Mouse (Mus musculus): ENCODE results near the gene Hcn3. TPM values are rescaled to one million over a fixed set of nuclear protein-coding genes. Genes with fewer than 3 reads are reported as not detected.

Hcn3 gene
- total and polyA plus RNA-seq, 3 experiments = 0.25 to 0.29 TPM; not detected in 1

GRCm38 (mm10) chr3:89103291-89103595 is 56.8 kb downstream of the Hcn3 start:
- Histone ChIP-seq H3K27ac (no peak overlapping the region), H3K4me3 (no peak overlapping the region), H3K36me3 (ENCODE audit: control insufficient read depth, insufficient read depth, low read length) (no peaks in the 10 kb centered on the region), H3K4me1 (ENCODE audit: control insufficient read depth, insufficient read depth, low read length) (peaks cover 1% of the 10 kb centered on the region; the same call in 1 of the 2 replicates), H3K79me2 (replicated peaks; ENCODE audit: control insufficient read depth, insufficient read depth, low read length) (no peaks in the 10 kb centered on the region), H3K9ac (ENCODE audit: low read depth, low read length) (no peak overlapping the region), H3K27me3 (ENCODE audit: control insufficient read depth, insufficient read depth, low read length) (no peaks in the 10 kb centered on the region)
- WGBS = 58% methylated on average over 4 of the region's 4 CpGs
- no peak for DNase-seq
- TF ChIP-seq POLR2A (IDR thresholded peaks at IDR 0.05; ENCODE audit: insufficient read depth, low read depth, low read length) = no peak
- no peak for TF ChIP-seq EP300 (IDR thresholded peaks at IDR 0.05; ENCODE audit: insufficient read depth, low read depth, low read length)
- TF ChIP-seq CTCF (IDR thresholded peaks at IDR 0.05) = no peak
- intact Hi-C loops (cut with DNase I) = no loop called here

- TF ChIP-seq EP300 (IDR thresholded peaks at IDR 0.05; ENCODE audit: insufficient read depth, low read depth, low read length) = no peak
- TF ChIP-seq POLR2A (IDR thresholded peaks at IDR 0.05; ENCODE audit: insufficient read depth, low read depth, low read length) = no peak
- no peak for TF ChIP-seq CTCF (IDR thresholded peaks at IDR 0.05)
- WGBS = 58% methylated on average over 12 of the region's 12 CpGs
- H3K4me3 ChIP-seq = peak overlapping the region; percentile 74
- no peaks in the 10 kb centered on the region for H3K79me2 ChIP-seq (replicated peaks; ENCODE audit: control insufficient read depth, insufficient read depth, low read length)
- intact Hi-C loops (cut with DNase I) = no loop called here
- H3K4me1 ChIP-seq (ENCODE audit: control insufficient read depth, insufficient read depth, low read length) = peaks cover 1% of the 10 kb centered on the region; the same call in 1 of the 2 replicates
- H3K27me3 ChIP-seq (ENCODE audit: control insufficient read depth, insufficient read depth, low read length) = no peaks in the 10 kb centered on the region
- no peak overlapping the region for H3K9ac ChIP-seq (ENCODE audit: low read depth, low read length)
- DNase-seq = no peak
- no peak overlapping the region for H3K27ac ChIP-seq
- no peaks in the 10 kb centered on the region for H3K36me3 ChIP-seq (ENCODE audit: control insufficient read depth, insufficient read depth, low read length)
Observed at GRCm38 (mm10) chr3:89102495-89103290, 57.3 kb downstream of the Hcn3 start.

- H3K27me3 ChIP-seq (ENCODE audit: control insufficient read depth, insufficient read depth, low read length) = no peaks in the 10 kb centered on the region
- peak within 1 kb of the TSS; percentile 74 for H3K4me3 ChIP-seq
- TF ChIP-seq EP300 (IDR thresholded peaks at IDR 0.05; ENCODE audit: insufficient read depth, low read depth, low read length) (no peak), POLR2A (IDR thresholded peaks at IDR 0.05; ENCODE audit: insufficient read depth, low read depth, low read length) (peak; percentile 43; the same call in 1 of the 2 replicates), CTCF (IDR thresholded peaks at IDR 0.05) (peak; percentile 59)
- peak; percentile 86 to 97 for DNase-seq
- intact Hi-C loops (cut with DNase I) = no loop called here
- H3K27ac ChIP-seq = peak within 1 kb of the TSS; percentile 34; the same call in 1 of the 2 replicates
- peak within 1 kb of the TSS; percentile 64 for H3K9ac ChIP-seq (ENCODE audit: low read depth, low read length)
- WGBS = under 1% methylated on average over 26 of the region's 26 CpGs
- no peaks in the 10 kb centered on the region for H3K36me3 ChIP-seq (ENCODE audit: control insufficient read depth, insufficient read depth, low read length)
- H3K4me1 ChIP-seq (ENCODE audit: control insufficient read depth, insufficient read depth, low read length) = peaks cover 1% of the 10 kb centered on the region; the same call in 1 of the 2 replicates
- H3K79me2 ChIP-seq (replicated peaks; ENCODE audit: control insufficient read depth, insufficient read depth, low read length) = no peaks in the 10 kb centered on the region
Observed at GRCm38 (mm10) chr3:89101812-89102494, 58.0 kb downstream of the Hcn3 start, which contains the start of gene Fdps. Gene Fdps, minus strand, starts transcription at chr3:89101959.

- Histone ChIP-seq H3K36me3 (ENCODE audit: control insufficient read depth, insufficient read depth, low read length) (no peaks in the 10 kb centered on the region), H3K9ac (ENCODE audit: low read depth, low read length) (peak overlapping the region; percentile 64), H3K4me1 (ENCODE audit: control insufficient read depth, insufficient read depth, low read length) (peaks cover 1% of the 10 kb centered on the region; the same call in 1 of the 2 replicates), H3K79me2 (replicated peaks; ENCODE audit: control insufficient read depth, insufficient read depth, low read length) (no peaks in the 10 kb centered on the region), H3K27me3 (ENCODE audit: control insufficient read depth, insufficient read depth, low read length) (no peaks in the 10 kb centered on the region), H3K4me3 (peak overlapping the region; percentile 74), H3K27ac (peak overlapping the region; percentile 34; the same call in 1 of the 2 replicates)
- DNase-seq = no peak
- under 1% methylated on average over 19 of the region's 19 CpGs for WGBS
- intact Hi-C loops (cut with DNase I) = no loop called here
- TF ChIP-seq POLR2A (IDR thresholded peaks at IDR 0.05; ENCODE audit: insufficient read depth, low read depth, low read length) (no peak), CTCF (IDR thresholded peaks at IDR 0.05) (no peak), EP300 (IDR thresholded peaks at IDR 0.05; ENCODE audit: insufficient read depth, low read depth, low read length) (no peak)
Observed at GRCm38 (mm10) chr3:89101459-89101811, 58.6 kb downstream of the Hcn3 start.

GRCm38 (mm10) chr3:89100811-89101210 is 59.2 kb downstream of the Hcn3 start, which contains the start of gene Gm43738:
Gene Gm43738, minus strand, starts transcription at chr3:89101099.
- 43% methylated on average over 7 of the region's 7 CpGs for WGBS
- peak within 1 kb of the TSS; percentile 34; the same call in 1 of the 2 replicates for H3K27ac ChIP-seq
- DNase-seq = no peak

More at GRCm38 (mm10) chr3:89100811-89101210, 59.2 kb downstream of the Hcn3 start, which contains the start of gene Gm43738:
- intact Hi-C loops (cut with DNase I) = no loop called here
- peak within 1 kb of the TSS; percentile 64 for H3K9ac ChIP-seq (ENCODE audit: low read depth, low read length)
- no peaks in the 10 kb centered on the region for H3K36me3 ChIP-seq (ENCODE audit: control insufficient read depth, insufficient read depth, low read length)
- H3K27me3 ChIP-seq (ENCODE audit: control insufficient read depth, insufficient read depth, low read length) = no peaks in the 10 kb centered on the region
- H3K79me2 ChIP-seq (replicated peaks; ENCODE audit: control insufficient read depth, insufficient read depth, low read length) = no peaks in the 10 kb centered on the region
- no peak for TF ChIP-seq CTCF (IDR thresholded peaks at IDR 0.05)
- no peak for TF ChIP-seq EP300 (IDR thresholded peaks at IDR 0.05; ENCODE audit: insufficient read depth, low read depth, low read length)
- peak within 1 kb of the TSS; percentile 74 for H3K4me3 ChIP-seq
- H3K4me1 ChIP-seq (ENCODE audit: control insufficient read depth, insufficient read depth, low read length) = peaks cover 1% of the 10 kb centered on the region; the same call in 1 of the 2 replicates

Other genes with a start within 250 kb of the Hcn3 start
- 10 to 100 TPM; 12.4 to 12.6 TPM for gene Msto1, start 246.2 kb downstream of the Hcn3 start, total RNA-seq (2021)
- 21.6 and 22.1 TPM in 2 replicates for gene Msto1, start 246.2 kb downstream of the Hcn3 start, polyA plus RNA-seq (2012; rRNA removed)
- 10 to 100 TPM; 36.4 to 41.1 TPM for gene Ash1l, start 209.6 kb downstream of the Hcn3 start, total RNA-seq (2021)
- gene Ash1l, start 209.6 kb downstream of the Hcn3 start, polyA plus RNA-seq (2012; rRNA removed) = 6.9 and 14.0 TPM in 2 replicates
- gene Dap3, start 209.0 kb downstream of the Hcn3 start, total RNA-seq (2021) = 100 to 1,000 TPM; 134 to 153 TPM
- 66.5 and 98.1 TPM in 2 replicates for gene Dap3, start 209.0 kb downstream of the Hcn3 start, polyA plus RNA-seq (2012; rRNA removed)
- gene Rusc1, start 66.9 kb downstream of the Hcn3 start, total RNA-seq (2021) = 10 to 100 TPM; 26.4 to 30.9 TPM
- gene Rusc1, start 66.9 kb downstream of the Hcn3 start, polyA plus RNA-seq (2012; rRNA removed) = 38.8 and 50.4 TPM in 2 replicates
- gene Gm43738, start 59.1 kb downstream of the Hcn3 start, total RNA-seq (2021) = not detected
- gene Gm43738, start 59.1 kb downstream of the Hcn3 start, polyA plus RNA-seq (2012; rRNA removed) = not detected in 2 replicates
- 10 to 100 TPM; 20.8 to 21.1 TPM for gene Fdps, start 58.2 kb downstream of the Hcn3 start, total RNA-seq (2021)
- 22.5 and 29.6 TPM in 2 replicates for gene Fdps, start 58.2 kb downstream of the Hcn3 start, polyA plus RNA-seq (2012; rRNA removed)
- gene Pklr, start 24.1 kb downstream of the Hcn3 start, total RNA-seq (2021) = not detected
- gene Pklr, start 24.1 kb downstream of the Hcn3 start, polyA plus RNA-seq (2012; rRNA removed) = 0.06 TPM in 1 of 2 replicates, not detected in the other
- 10 to 100 TPM; 15.4 to 18.9 TPM for gene Clk2, start 4.6 kb upstream of the Hcn3 start, total RNA-seq (2021)
- 26.5 and 40.4 TPM in 2 replicates for gene Clk2, start 4.6 kb upstream of the Hcn3 start, polyA plus RNA-seq (2012; rRNA removed)
- gene Scamp3, start 17.3 kb upstream of the Hcn3 start, total RNA-seq (2021) = 10 to 100 TPM; 44.5 to 54.7 TPM
- gene Scamp3, start 17.3 kb upstream of the Hcn3 start, polyA plus RNA-seq (2012; rRNA removed) = 96.7 and 108 TPM in 2 replicates
- gene Fam189b, start 22.9 kb upstream of the Hcn3 start, total RNA-seq (2021) = 1 to 10 TPM; 3.9 to 5.1 TPM
- 12.8 and 18.0 TPM in 2 replicates for gene Fam189b, start 22.9 kb upstream of the Hcn3 start, polyA plus RNA-seq (2012; rRNA removed)
- 10 to 100 TPM; 19.9 to 20.4 TPM for gene Gba, start 42.7 kb upstream of the Hcn3 start, total RNA-seq (2021)
- gene Gba, start 42.7 kb upstream of the Hcn3 start, polyA plus RNA-seq (2012; rRNA removed) = 26.3 and 39.2 TPM in 2 replicates
- gene Thbs3, start 55.0 kb upstream of the Hcn3 start, total RNA-seq (2021) = 1 to 10 TPM; 3.4 to 5.1 TPM
- 15.8 and 24.3 TPM in 2 replicates for gene Thbs3, start 55.0 kb upstream of the Hcn3 start, polyA plus RNA-seq (2012; rRNA removed)
- 10 to 100 TPM; 59.8 to 61.8 TPM for gene Mtx1, start 66.9 kb upstream of the Hcn3 start, total RNA-seq (2021)
- gene Mtx1, start 66.9 kb upstream of the Hcn3 start, polyA plus RNA-seq (2012; rRNA removed) = 96.2 and 111 TPM in 2 replicates
- gene Muc1, start 68.9 kb upstream of the Hcn3 start, total RNA-seq (2021) = under 1 TPM; 0.39 to 0.47 TPM
- 0.67 and 6.2 TPM in 2 replicates for gene Muc1, start 68.9 kb upstream of the Hcn3 start, polyA plus RNA-seq (2012; rRNA removed)
- gene Krtcap2, start 85.8 kb upstream of the Hcn3 start, total RNA-seq (2021) = 10 to 100 TPM; 80.7 to 95.7 TPM
- gene Krtcap2, start 85.8 kb upstream of the Hcn3 start, polyA plus RNA-seq (2012; rRNA removed) = 84.3 and 116 TPM in 2 replicates
- under 1 TPM; 0.39 to 0.96 TPM for gene Trim46, start 86.1 kb upstream of the Hcn3 start, total RNA-seq (2021)
- 1.4 and 1.9 TPM in 2 replicates for gene Trim46, start 86.1 kb upstream of the Hcn3 start, polyA plus RNA-seq (2012; rRNA removed)
- 10 to 100 TPM; 54.3 to 58.2 TPM for gene Dpm3, start 99.2 kb upstream of the Hcn3 start, total RNA-seq (2021)
- gene Dpm3, start 99.2 kb upstream of the Hcn3 start, polyA plus RNA-seq (2012; rRNA removed) = 140 and 160 TPM in 2 replicates
- 10 to 100 TPM; 17.3 to 23.3 TPM for gene Slc50a1, start 110.4 kb upstream of the Hcn3 start, total RNA-seq (2021)
- gene Slc50a1, start 110.4 kb upstream of the Hcn3 start, polyA plus RNA-seq (2012; rRNA removed) = 105 and 111 TPM in 2 replicates
- gene Efna1, start 120.9 kb upstream of the Hcn3 start, total RNA-seq (2021) = 10 to 100 TPM; 22.6 to 28.4 TPM
- gene Efna1, start 120.9 kb upstream of the Hcn3 start, polyA plus RNA-seq (2012; rRNA removed) = 39.6 and 44.4 TPM in 2 replicates
- gene Efna3, start 162.8 kb upstream of the Hcn3 start, total RNA-seq (2021) = not detected
- 0.09 TPM in 1 of 2 replicates, not detected in the other for gene Efna3, start 162.8 kb upstream of the Hcn3 start, polyA plus RNA-seq (2012; rRNA removed)
- under 1 TPM; 0.21 to 0.36 TPM for gene Efna4, start 177.8 kb upstream of the Hcn3 start, total RNA-seq (2021)
- 0.64 and 0.86 TPM in 2 replicates for gene Efna4, start 177.8 kb upstream of the Hcn3 start, polyA plus RNA-seq (2012; rRNA removed)
- 10 to 100 TPM; 56.8 to 59.2 TPM for gene Adam15, start 189.8 kb upstream of the Hcn3 start, total RNA-seq (2021)
- 95.6 and 95.7 TPM in 2 replicates for gene Adam15, start 189.8 kb upstream of the Hcn3 start, polyA plus RNA-seq (2012; rRNA removed)
- gene Dcst2, start 201.8 kb upstream of the Hcn3 start, total RNA-seq (2021) = not detected
- 0.09 and 0.35 TPM in 2 replicates for gene Dcst2, start 201.8 kb upstream of the Hcn3 start, polyA plus RNA-seq (2012; rRNA removed)
- gene Dcst1, start 205.1 kb upstream of the Hcn3 start, total RNA-seq (2021) = not detected
- 0.18 and 0.23 TPM in 2 replicates for gene Dcst1, start 205.1 kb upstream of the Hcn3 start, polyA plus RNA-seq (2012; rRNA removed)
- 10 to 100 TPM; 20.5 to 23.4 TPM for gene Zbtb7b, start 234.6 kb upstream of the Hcn3 start, total RNA-seq (2021)
- gene Zbtb7b, start 234.6 kb upstream of the Hcn3 start, polyA plus RNA-seq (2012; rRNA removed) = 21.5 and 21.9 TPM in 2 replicates
- not detected for gene Lenep, start 242.6 kb upstream of the Hcn3 start, total RNA-seq (2021)
- gene Lenep, start 242.6 kb upstream of the Hcn3 start, polyA plus RNA-seq (2012; rRNA removed) = 2.1 and 5.4 TPM in 2 replicates